Mouse (Mus musculus): ENCODE data around the gene Gm6592.
A peak's percentile ranks its signal among the peaks of the same experiment; 100 is the strongest.
"Not testable (repeated sequence)": the region's sequence is repeated elsewhere in the genome, so short reads cannot be mapped to it uniquely, and the experiment has no call there.

Gene Gm6592

GRCm38 (mm10) chrX:8843694-8844093 is at the start of gene Gm6592:
Gene Gm6592, plus strand, starts transcription at chrX:8843994.
- DNase-seq (ENCODE audit: low read depth): no peak

DNA sequence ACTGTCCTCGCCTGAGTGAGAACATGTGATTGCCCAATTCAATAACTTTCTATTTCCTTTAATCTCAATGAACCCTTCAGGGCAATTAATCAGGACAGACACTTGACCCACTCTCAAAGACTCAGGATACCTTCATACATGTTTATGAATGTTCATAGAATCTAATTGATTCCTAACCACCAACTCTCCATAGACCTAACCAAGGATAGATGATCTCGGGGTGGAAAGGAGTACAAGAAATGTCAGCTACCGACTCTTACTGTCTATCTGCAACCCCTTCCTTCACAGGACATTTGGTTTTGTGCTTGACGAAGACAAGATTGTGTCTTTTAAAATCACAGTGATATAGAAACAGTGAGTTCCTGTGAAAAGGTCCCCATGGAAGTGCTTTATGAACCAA is 40.4 kb upstream of the Gm6592 start, which contains the start of gene Ssxb5:
TSS of gene Ssxb5 (plus strand) at position 301 of the 400 bp plus-strand sequence.
- DNase-seq (ENCODE audit: low read depth): not testable (repeated sequence)

DNA sequence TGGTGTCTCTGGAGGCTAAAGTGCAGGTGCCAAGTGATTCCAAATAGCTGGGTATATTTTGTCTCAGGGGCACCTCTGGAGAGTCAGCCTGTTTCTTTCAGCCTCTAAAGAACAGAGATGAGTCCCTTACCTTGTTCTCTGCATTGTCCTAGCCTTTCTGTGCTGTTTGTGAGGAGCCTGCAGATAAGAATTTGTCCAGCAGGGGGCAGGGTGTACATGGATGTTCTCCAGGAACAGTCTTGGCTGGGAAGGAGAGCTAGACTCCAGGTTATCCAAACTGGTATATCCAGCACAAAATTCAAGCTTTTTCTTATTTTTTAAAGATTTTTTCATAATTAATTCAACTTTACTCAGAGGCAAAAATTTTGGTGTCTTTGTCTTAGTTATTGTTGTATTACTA is 11.8 kb upstream of the Gm6592 start:
- DNase-seq (ENCODE audit: low read depth): peak; percentile 0

- DNase-seq (ENCODE audit: low read depth): no peak
These were observed 8.7 kb downstream of the Gm6592 start for GRCm38 (mm10) chrX:8852486-8852885.

GRCm38 (mm10) chrX:8864331-8864730 is 20.5 kb downstream of the Gm6592 start:
- DNase-seq (ENCODE audit: low read depth): peak; percentile 27

DNA sequence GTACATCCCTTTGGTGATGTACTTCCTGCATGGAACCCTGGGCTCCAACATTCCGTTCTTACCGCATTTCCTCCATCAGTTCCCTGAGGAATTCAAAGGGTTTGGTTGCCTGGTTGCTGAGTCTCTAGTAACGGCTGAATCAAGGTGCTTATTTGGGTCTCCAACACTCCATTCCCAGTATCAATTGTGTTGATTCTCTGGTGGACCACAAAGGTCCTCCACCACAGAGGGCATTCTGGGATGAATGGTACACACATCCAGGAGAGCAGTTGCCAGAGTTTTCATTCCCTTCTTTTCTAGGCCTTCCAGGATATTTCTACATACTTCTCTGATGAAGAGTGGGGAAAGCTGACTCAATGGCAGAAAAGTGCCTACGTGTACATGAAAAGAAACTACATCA is 30.2 kb downstream of the Gm6592 start, which contains the start of gene Gm5751:
TSS of gene Gm5751 (plus strand) at position 301 of the 400 bp plus-strand sequence.
- DNase-seq (ENCODE audit: low read depth): not testable (repeated sequence)

DNA sequence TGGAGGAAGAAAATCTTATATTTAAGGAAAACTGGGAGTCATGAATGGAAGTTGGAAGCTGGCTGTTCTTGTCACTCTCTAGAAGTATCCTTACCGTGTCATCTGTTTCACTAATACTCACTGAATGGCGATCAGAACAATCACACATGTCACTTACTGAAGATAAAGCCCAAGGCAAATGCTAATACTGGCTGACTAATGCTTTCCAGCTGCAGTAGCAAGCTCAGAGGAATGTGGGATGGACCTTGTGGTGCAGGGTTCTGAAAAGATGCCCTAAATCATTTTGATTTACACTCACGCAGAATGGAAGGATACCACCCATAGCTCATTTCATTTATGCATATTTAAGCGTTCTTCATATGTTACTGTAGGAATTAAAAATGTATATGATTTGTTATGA is 40.5 kb downstream of the Gm6592 start:
- DNase-seq (ENCODE audit: low read depth): no peak

- no peak for DNase-seq (ENCODE audit: low read depth)
These were observed 48.2 kb downstream of the Gm6592 start for GRCm38 (mm10) chrX:8891975-8892342.

GRCm38 (mm10) chrX:8892343-8893155 is 48.8 kb downstream of the Gm6592 start, which contains the start of gene B630019K06Rik:
Gene B630019K06Rik, plus strand, starts transcription at chrX:8892382.
- peak; percentile 12 for DNase-seq (ENCODE audit: low read depth)

GRCm38 (mm10) chrX:8893182-8893651 is 49.4 kb downstream of the Gm6592 start:
- no peak for DNase-seq (ENCODE audit: low read depth)

All from fibroblast of lung, adult 2 months (primary cell).